Mouse (Mus musculus): ENCODE results near the gene Stab1. TPM values are rescaled to one million over a fixed set of nuclear protein-coding genes. Genes with fewer than 3 reads are reported as not detected.

Stab1 gene
- polyA plus RNA-seq, 1 experiment from 2014 or later, result 19.0 TPM

GRCm38 (mm10) chr14:31208084-31208483 is 39.6 kb upstream of the Stab1 start, which contains the start of gene Tnnc1:
TSS of gene Tnnc1 (plus strand) at chr14:31208312.
- no peaks in the 10 kb centered on the region for H3K9me3 ChIP-seq (ENCODE audit: control insufficient read depth, low read length)
- H3K36me3 ChIP-seq (ENCODE audit: control insufficient read depth, insufficient read depth, low read length), result peaks cover 3% of the 10 kb centered on the region
- peak within 1 kb of the TSS; percentile 85 for H3K4me2 ChIP-seq (ENCODE audit: low read depth, low read length)
- no peaks in the 10 kb centered on the region for H3K27me3 ChIP-seq (replicated peaks; ENCODE audit: control insufficient read depth, insufficient read depth, low read length)
- no peak for ATAC-seq
- peak within 1 kb of the TSS; percentile 84 for H3K4me3 ChIP-seq (ENCODE audit: low read length)
- H3K4me1 ChIP-seq (ENCODE audit: control insufficient read depth, insufficient read depth, low read length), result peaks cover 13% of the 10 kb centered on the region
- peak within 1 kb of the TSS; percentile 98 for H3K9ac ChIP-seq (ENCODE audit: low read depth, low read length)
- WGBS, result 70% methylated on average over 2 of the region's 2 CpGs
- no peak within 1 kb of the TSS for H3K27ac ChIP-seq (ENCODE audit: low read length)

GRCm38 (mm10) chr14:31207070-31207830 is 38.8 kb upstream of the Stab1 start:
- Histone ChIP-seq H3K4me3 (ENCODE audit: low read length) (peak overlapping the region; percentile 84), H3K27me3 (replicated peaks; ENCODE audit: control insufficient read depth, insufficient read depth, low read length) (no peaks in the 10 kb centered on the region), H3K36me3 (ENCODE audit: control insufficient read depth, insufficient read depth, low read length) (peaks cover 9% of the 10 kb centered on the region), H3K9ac (ENCODE audit: low read depth, low read length) (peak overlapping the region; percentile 98), H3K9me3 (ENCODE audit: control insufficient read depth, low read length) (no peaks in the 10 kb centered on the region), H3K27ac (ENCODE audit: low read length) (no peak overlapping the region), H3K4me1 (ENCODE audit: control insufficient read depth, insufficient read depth, low read length) (peaks cover 13% of the 10 kb centered on the region), H3K4me2 (ENCODE audit: low read depth, low read length) (peak overlapping the region; percentile 85)
- peak; percentile 26 for ATAC-seq
- WGBS, result 78% methylated on average over 13 of the region's 13 CpGs

GRCm38 (mm10) chr14:31206472-31206981 is 38.1 kb upstream of the Stab1 start:
- ATAC-seq, result peak; percentile 75
- peak overlapping the region; percentile 98 for H3K9ac ChIP-seq (ENCODE audit: low read depth, low read length)
- no peaks in the 10 kb centered on the region for H3K27me3 ChIP-seq (replicated peaks; ENCODE audit: control insufficient read depth, insufficient read depth, low read length)
- H3K36me3 ChIP-seq (ENCODE audit: control insufficient read depth, insufficient read depth, low read length), result peaks cover 11% of the 10 kb centered on the region
- peak overlapping the region; percentile 85 for H3K4me2 ChIP-seq (ENCODE audit: low read depth, low read length)
- 1% methylated on average over 43 of the region's 48 CpGs for WGBS
- no peaks in the 10 kb centered on the region for H3K9me3 ChIP-seq (ENCODE audit: control insufficient read depth, low read length)
- peak overlapping the region; percentile 94 for H3K27ac ChIP-seq (ENCODE audit: low read length)
- H3K4me3 ChIP-seq (ENCODE audit: low read length), result peak overlapping the region; percentile 84
- H3K4me1 ChIP-seq (ENCODE audit: control insufficient read depth, insufficient read depth, low read length), result peaks cover 13% of the 10 kb centered on the region

- peak overlapping the region; percentile 94 for H3K27ac ChIP-seq (ENCODE audit: low read length)
- peak; percentile 72 for ATAC-seq
Measured at GRCm38 (mm10) chr14:31205562-31206467, 37.4 kb upstream of the Stab1 start.

DNA sequence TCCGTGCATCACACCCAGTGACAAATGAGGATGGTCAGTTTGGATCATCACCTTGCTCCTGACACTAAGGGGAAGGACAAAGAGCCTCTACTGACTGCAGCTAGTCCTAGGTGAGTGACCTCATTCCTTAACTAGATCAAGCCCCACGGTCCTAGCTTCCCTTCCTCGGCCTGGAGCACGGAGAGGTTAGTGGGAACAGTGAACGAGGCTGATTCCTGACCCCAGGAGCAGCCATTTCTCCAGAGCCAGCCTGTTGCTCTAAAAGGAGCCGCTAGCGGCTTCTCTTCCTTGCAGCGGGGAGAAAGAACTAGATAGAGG is 36.8 kb upstream of the Stab1 start:
- Histone ChIP-seq H3K4me1 (ENCODE audit: control insufficient read depth, insufficient read depth, low read length) (peaks cover 16% of the 10 kb centered on the region), H3K36me3 (ENCODE audit: control insufficient read depth, insufficient read depth, low read length) (peaks cover 14% of the 10 kb centered on the region), H3K9me3 (ENCODE audit: control insufficient read depth, low read length) (no peaks in the 10 kb centered on the region), H3K9ac (ENCODE audit: low read depth, low read length) (peak overlapping the region; percentile 98), H3K4me3 (ENCODE audit: low read length) (peak overlapping the region; percentile 84), H3K27me3 (replicated peaks; ENCODE audit: control insufficient read depth, insufficient read depth, low read length) (no peaks in the 10 kb centered on the region), H3K27ac (ENCODE audit: low read length) (peak overlapping the region; percentile 94), H3K4me2 (ENCODE audit: low read depth, low read length) (peak overlapping the region; percentile 85)
- 8% methylated on average over 8 of the region's 8 CpGs for WGBS
- peak; percentile 12 for ATAC-seq

More at GRCm38 (mm10) chr14:31205562-31206467, 37.4 kb upstream of the Stab1 start:
- H3K36me3 ChIP-seq (ENCODE audit: control insufficient read depth, insufficient read depth, low read length), result peaks cover 14% of the 10 kb centered on the region
- peak overlapping the region; percentile 84 for H3K4me3 ChIP-seq (ENCODE audit: low read length)
- H3K9ac ChIP-seq (ENCODE audit: low read depth, low read length), result peak overlapping the region; percentile 98
- no peaks in the 10 kb centered on the region for H3K27me3 ChIP-seq (replicated peaks; ENCODE audit: control insufficient read depth, insufficient read depth, low read length)
- no peaks in the 10 kb centered on the region for H3K9me3 ChIP-seq (ENCODE audit: control insufficient read depth, low read length)
- peaks cover 16% of the 10 kb centered on the region for H3K4me1 ChIP-seq (ENCODE audit: control insufficient read depth, insufficient read depth, low read length)
- WGBS, result under 1% methylated on average over 39 of the region's 39 CpGs
- H3K4me2 ChIP-seq (ENCODE audit: low read depth, low read length), result peak overlapping the region; percentile 85

DNA sequence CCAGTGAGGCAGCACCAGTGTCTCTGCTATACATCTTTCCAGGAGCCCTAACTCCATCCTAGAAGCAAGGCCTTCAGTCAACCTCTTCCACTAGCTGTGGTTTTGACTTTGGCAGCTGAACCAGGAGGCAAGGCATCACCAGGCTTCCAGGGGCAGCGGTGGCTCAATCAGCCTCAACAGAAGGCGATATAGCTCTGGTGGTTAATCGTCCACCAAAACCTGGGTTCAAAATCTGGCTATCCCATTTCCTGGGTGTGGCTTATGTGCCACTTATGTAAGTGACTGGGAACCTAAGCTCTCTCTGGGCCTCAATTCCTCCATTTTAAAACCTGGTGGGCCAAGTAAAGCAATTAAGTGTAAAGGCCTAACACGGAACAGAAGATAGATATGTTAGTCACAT is 36.4 kb upstream of the Stab1 start:
- peak overlapping the region; percentile 94 for H3K27ac ChIP-seq (ENCODE audit: low read length)
- no peaks in the 10 kb centered on the region for H3K27me3 ChIP-seq (replicated peaks; ENCODE audit: control insufficient read depth, insufficient read depth, low read length)
- H3K4me1 ChIP-seq (ENCODE audit: control insufficient read depth, insufficient read depth, low read length), result peaks cover 16% of the 10 kb centered on the region
- H3K9ac ChIP-seq (ENCODE audit: low read depth, low read length), result peak overlapping the region; percentile 98
- peaks cover 14% of the 10 kb centered on the region for H3K36me3 ChIP-seq (ENCODE audit: control insufficient read depth, insufficient read depth, low read length)
- H3K4me2 ChIP-seq (ENCODE audit: low read depth, low read length), result peak overlapping the region; percentile 85
- no peak for ATAC-seq
- no peaks in the 10 kb centered on the region for H3K9me3 ChIP-seq (ENCODE audit: control insufficient read depth, low read length)
- WGBS, result 51% methylated on average over 4 of the region's 4 CpGs
- H3K4me3 ChIP-seq (ENCODE audit: low read length), result peak overlapping the region; percentile 84

DNA sequence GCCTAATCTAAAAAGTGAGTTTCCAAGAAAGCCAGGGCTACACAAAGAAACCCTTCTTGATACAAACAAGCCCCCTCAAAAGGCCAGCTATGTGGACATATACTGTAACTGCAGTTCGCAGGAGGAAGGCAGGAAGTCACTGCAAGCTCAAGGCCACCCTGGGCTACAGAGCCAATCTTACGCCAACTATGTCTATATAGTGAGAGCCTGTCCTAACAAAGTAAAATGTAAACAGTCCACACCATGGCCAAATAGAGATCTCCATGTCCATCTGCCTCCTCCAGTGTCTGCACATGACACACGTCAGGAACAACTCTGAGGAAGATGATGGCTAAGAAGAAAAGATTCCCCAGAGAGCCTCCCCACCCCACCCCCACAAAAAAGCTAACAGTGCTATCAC is 31.6 kb upstream of the Stab1 start:
- WGBS, result 63% methylated on average over 3 of the region's 3 CpGs
- Histone ChIP-seq H3K27me3 (replicated peaks; ENCODE audit: control insufficient read depth, insufficient read depth, low read length) (no peaks in the 10 kb centered on the region), H3K9me3 (ENCODE audit: control insufficient read depth, low read length) (no peaks in the 10 kb centered on the region), H3K4me1 (ENCODE audit: control insufficient read depth, insufficient read depth, low read length) (peaks cover 12% of the 10 kb centered on the region), H3K36me3 (ENCODE audit: control insufficient read depth, insufficient read depth, low read length) (peaks cover 19% of the 10 kb centered on the region), H3K4me2 (ENCODE audit: low read depth, low read length) (no peak overlapping the region), H3K27ac (ENCODE audit: low read length) (no peak overlapping the region), H3K9ac (ENCODE audit: low read depth, low read length) (no peak overlapping the region), H3K4me3 (ENCODE audit: low read length) (no peak overlapping the region)
- ATAC-seq, result peak; percentile 39

DNA sequence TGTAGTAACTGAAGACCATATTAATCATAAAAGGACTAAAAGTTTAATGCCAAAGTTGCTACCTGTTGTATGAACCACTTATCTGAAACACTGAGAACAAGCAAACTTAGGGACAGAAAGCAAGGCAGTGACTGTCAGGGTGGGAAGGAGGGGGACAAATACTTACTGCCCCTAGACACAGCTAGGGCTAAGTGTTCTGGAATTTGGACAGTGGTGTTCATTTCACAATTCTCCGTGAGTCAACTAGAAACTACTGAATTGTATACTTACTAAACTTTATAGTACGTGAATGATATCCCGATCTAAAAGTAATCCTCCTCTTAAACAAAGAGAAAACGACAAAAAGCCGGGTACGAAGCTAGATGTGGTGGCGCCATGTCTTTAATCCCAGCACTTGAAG is 31.2 kb upstream of the Stab1 start:
- 94% methylated on average over 7 of the region's 7 CpGs for WGBS
- Histone ChIP-seq H3K4me2 (ENCODE audit: low read depth, low read length) (no peak overlapping the region), H3K27me3 (replicated peaks; ENCODE audit: control insufficient read depth, insufficient read depth, low read length) (no peaks in the 10 kb centered on the region), H3K4me1 (ENCODE audit: control insufficient read depth, insufficient read depth, low read length) (peaks cover 10% of the 10 kb centered on the region), H3K36me3 (ENCODE audit: control insufficient read depth, insufficient read depth, low read length) (peaks cover 19% of the 10 kb centered on the region), H3K4me3 (ENCODE audit: low read length) (no peak overlapping the region), H3K27ac (ENCODE audit: low read length) (no peak overlapping the region; the same call in 1 of the 2 replicates), H3K9ac (ENCODE audit: low read depth, low read length) (no peak overlapping the region), H3K9me3 (ENCODE audit: control insufficient read depth, low read length) (no peaks in the 10 kb centered on the region)
- no peak for ATAC-seq
